Mouse (Mus musculus) cerebellum, adult (tissue): ENCODE results near the gene Gnptab.
A peak's percentile ranks its signal among the peaks of the same experiment; 100 is the strongest.

Experiments used
- ATAC-seq: cut with Nextera tagmentation; 2 replicates; pipeline ENCODE4 v1.9.2; 2017; ENCODE audit warnings: mild to moderate bottlenecking, moderate library complexity, mixed read lengths; ENCODE audit not compliant: insufficient number of reproducible peaks, low FRiP score, low TSS enrichment

Gnptab gene

GRCm38 (mm10) chr10:88374984-88375383 is 3.9 kb upstream of the Gnptab start:
- no peak for ATAC-seq

- peak; percentile 52 for ATAC-seq
Observed at GRCm38 (mm10) chr10:88376770-88377169, 2.2 kb upstream of the Gnptab start.

GRCm38 (mm10) chr10:88377666-88378065 is 1.3 kb upstream of the Gnptab start:
- ATAC-seq, result no peak

- no peak for ATAC-seq
Observed at GRCm38 (mm10) chr10:88380002-88380401, 1.1 kb downstream of the Gnptab start.

- ATAC-seq, result no peak
Observed at GRCm38 (mm10) chr10:88380430-88381060, 1.6 kb downstream of the Gnptab start.

- ATAC-seq, result no peak
Observed at GRCm38 (mm10) chr10:88381286-88381685, 2.4 kb downstream of the Gnptab start.

GRCm38 (mm10) chr10:88382009-88382408 is 3.1 kb downstream of the Gnptab start:
- ATAC-seq, result no peak

GRCm38 (mm10) chr10:88383479-88383878 is 4.5 kb downstream of the Gnptab start:
- no peak for ATAC-seq

GRCm38 (mm10) chr10:88384081-88384480 is 5.1 kb downstream of the Gnptab start:
- no peak for ATAC-seq

- ATAC-seq, result no peak
Observed at GRCm38 (mm10) chr10:88385290-88385689, 6.4 kb downstream of the Gnptab start.

GRCm38 (mm10) chr10:88385758-88386157 is 6.8 kb downstream of the Gnptab start:
- no peak for ATAC-seq

GRCm38 (mm10) chr10:88386251-88386650 is 7.3 kb downstream of the Gnptab start:
- ATAC-seq, result no peak

- ATAC-seq, result 0 out of 2 replicates have a peak, but pooled peaks have one; percentile 24
Observed at GRCm38 (mm10) chr10:88389576-88389975, 10.6 kb downstream of the Gnptab start.

GRCm38 (mm10) chr10:88390096-88390790 is 11.3 kb downstream of the Gnptab start:
- ATAC-seq, result no peak

- ATAC-seq, result no peak
Observed at GRCm38 (mm10) chr10:88391495-88391894, 12.6 kb downstream of the Gnptab start.

GRCm38 (mm10) chr10:88392181-88392847 is 13.4 kb downstream of the Gnptab start:
- ATAC-seq, result no peak

- no peak for ATAC-seq
Observed at GRCm38 (mm10) chr10:88398668-88399243, 19.8 kb downstream of the Gnptab start.

- ATAC-seq, result no peak
Observed at GRCm38 (mm10) chr10:88399271-88399670, 20.3 kb downstream of the Gnptab start.

GRCm38 (mm10) chr10:88403021-88403420 is 24.1 kb downstream of the Gnptab start:
- no peak for ATAC-seq

GRCm38 (mm10) chr10:88404220-88404619 is 25.3 kb downstream of the Gnptab start:
- no peak for ATAC-seq

- ATAC-seq, result no peak
Observed at GRCm38 (mm10) chr10:88405812-88406211, 26.9 kb downstream of the Gnptab start.
